In genomic region chr7:125933356-125934244, GRCm38 (mm10) we compare ENCODE assay signal across 7 mouse cellular contexts.
DNase-seq lines count a peak whose midpoint lies in the region; ATAC-seq and TF ChIP-seq lines count a peak whose summit lies in the region.

No protein-coding gene starts in this region.

- peaks cover 9% of the 10 kb centered on the region; the same call in 1 of the 2 replicates for H3K27me3 ChIP-seq in forebrain, embryonic 12.5 days
- peaks cover 17% of the 10 kb centered on the region for H3K27me3 ChIP-seq in hindbrain, embryonic 10.5 days (ENCODE audit: insufficient read depth, poor library complexity, severe bottlenecking)
- no peaks in the 10 kb centered on the region for H3K27me3 ChIP-seq in midbrain, embryonic 16.5 days (ENCODE audit: control insufficient read depth, insufficient read depth, low read depth, low read length)

- H3K4me1 ChIP-seq in forebrain, embryonic 12.5 days = peaks cover 26% of the 10 kb centered on the region
- H3K4me1 ChIP-seq in hindbrain, embryonic 10.5 days (replicated peaks) = peaks cover 49% of the 10 kb centered on the region
- H3K4me1 ChIP-seq in midbrain, embryonic 16.5 days (ENCODE audit: control insufficient read depth, insufficient read depth, low read length) = peaks cover 38% of the 10 kb centered on the region

- DNase-seq in brain, embryonic 14.5 days (ENCODE audit: low read depth) = peak; percentile 68
- DNase-seq in hindbrain, embryonic 10.5 days (ENCODE audit: low spot score) = no peak
- no peak for DNase-seq in cerebellum, adult 8-10 months
- no peak for DNase-seq in cerebellum, adult 18-20 months

- TF ChIP-seq POLR2A in brain, embryonic 14.5 days (IDR thresholded peaks at IDR 0.05; ENCODE audit: borderline replicate concordance, extremely low read depth, insufficient read depth, insufficient read length, poor library complexity, severe bottlenecking) = no peak

- H3K36me3 ChIP-seq in forebrain, embryonic 12.5 days (replicated peaks) = no peaks in the 10 kb centered on the region
- no peaks in the 10 kb centered on the region for H3K36me3 ChIP-seq in hindbrain, embryonic 10.5 days
- no peaks in the 10 kb centered on the region for H3K36me3 ChIP-seq in midbrain, embryonic 16.5 days (ENCODE audit: control insufficient read depth, insufficient read depth, low read length)

- peak overlapping the region; percentile 10; the same call in 1 of the 2 replicates for H3K4me2 ChIP-seq in forebrain, embryonic 12.5 days
- H3K4me2 ChIP-seq in midbrain, embryonic 16.5 days (ENCODE audit: low read length) = peak overlapping the region; percentile 15

- H3K9ac ChIP-seq in forebrain, embryonic 12.5 days = no peak overlapping the region
- 0 out of 2 replicates have a peak overlapping the region, but pooled peaks have one; percentile 12 for H3K9ac ChIP-seq in midbrain, embryonic 16.5 days (ENCODE audit: low read depth, low read length)

- H3K27ac ChIP-seq in forebrain, embryonic 12.5 days = no peak overlapping the region
- H3K27ac ChIP-seq in hindbrain, embryonic 10.5 days = peak overlapping the region; percentile 66
- peak overlapping the region; percentile 73 for H3K27ac ChIP-seq in midbrain, embryonic 16.5 days (ENCODE audit: low read length)

- no peak for TF ChIP-seq CTCF in brain, embryonic 14.5 days (IDR thresholded peaks at IDR 0.05; ENCODE audit: borderline replicate concordance, extremely low read depth, insufficient read depth, insufficient read length)

- H3K9me3 ChIP-seq in forebrain, embryonic 12.5 days = no peaks in the 10 kb centered on the region
- no peaks in the 10 kb centered on the region for H3K9me3 ChIP-seq in hindbrain, embryonic 10.5 days
- H3K9me3 ChIP-seq in midbrain, embryonic 16.5 days (replicated peaks; ENCODE audit: control insufficient read depth, low read length, poor library complexity, severe bottlenecking) = no peaks in the 10 kb centered on the region

- H3K4me3 ChIP-seq in forebrain, embryonic 12.5 days (replicated peaks) = no peak overlapping the region
- H3K4me3 ChIP-seq in hindbrain, embryonic 10.5 days = no peak overlapping the region
- H3K4me3 ChIP-seq in midbrain, embryonic 16.5 days (ENCODE audit: low read depth, low read length) = no peak overlapping the region

- peak; percentile 49; the same call in 1 of the 2 replicates for ATAC-seq in forebrain, embryonic 12.5 days (ENCODE audit: low FRiP score)
- peak; percentile 80 for ATAC-seq in midbrain, embryonic 16.5 days
- ATAC-seq in cerebellum, adult (ENCODE audit: insufficient number of reproducible peaks, low FRiP score, low TSS enrichment) = no peak

- 16% methylated on average over 16 of the region's 16 CpGs for WGBS in forebrain, embryonic 12.5 days
- WGBS in hindbrain, embryonic 10.5 days = 31% methylated on average over 16 of the region's 16 CpGs
- WGBS in midbrain, embryonic 16.5 days = 11% methylated on average over 16 of the region's 16 CpGs
